8 mouse cellular contexts compared by ENCODE assay signal in the genomic region with DNA sequence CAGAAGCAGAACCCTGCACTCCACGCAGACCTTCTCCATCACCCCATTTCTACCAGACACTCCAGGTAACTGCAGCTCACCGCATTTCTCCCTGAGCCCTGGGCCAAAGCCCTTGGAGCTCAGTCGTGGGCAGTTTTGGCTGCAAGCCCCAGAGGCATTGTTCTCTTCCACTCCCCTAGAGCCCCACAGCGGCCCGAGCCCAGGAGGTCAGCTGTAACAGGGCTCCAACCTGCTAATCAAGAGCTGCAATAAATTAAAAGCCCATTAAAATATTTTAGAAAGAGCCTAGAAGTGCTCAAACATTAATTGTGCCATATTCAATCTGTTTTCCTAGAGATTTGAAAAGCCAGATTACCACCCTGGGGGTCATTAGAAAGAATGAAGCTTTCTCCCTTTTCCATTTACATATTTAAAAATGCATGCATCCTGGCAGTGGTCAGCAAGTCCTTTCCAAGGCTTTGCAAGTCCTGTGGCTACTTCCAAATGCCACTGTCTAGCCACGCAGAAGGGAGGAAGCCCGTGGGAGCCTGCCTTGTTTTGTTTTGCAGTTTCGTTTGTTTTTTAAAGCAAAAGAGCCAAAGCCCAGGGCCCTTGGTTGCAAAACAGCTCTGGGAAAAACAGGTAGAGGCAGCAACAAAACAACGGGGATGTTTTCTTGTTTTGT.
A peak's percentile ranks its signal among the peaks of the same experiment; 100 is the strongest.
DNase-seq lines count a peak whose midpoint lies in the region; ATAC-seq and TF ChIP-seq lines count a peak whose summit lies in the region.

No protein-coding gene starts in this region.

- intact Hi-C loops in gastrocnemius, adult 2 months (cut with DNase I) = no loop called here

- ATAC-seq in heart, postnatal 0 days (ENCODE audit: insufficient read depth, low read depth) = no peak
- ATAC-seq in stomach, embryonic 16.5 days (ENCODE audit: insufficient read depth, low FRiP score) = no peak

- peak overlapping the region; percentile 84 for H3K27ac ChIP-seq in gastrocnemius, adult 2 months
- peak overlapping the region; percentile 37 for H3K27ac ChIP-seq in brown adipose tissue, adult 24 weeks (replicated peaks; ENCODE audit: low read depth, low read length)
- H3K27ac ChIP-seq in heart, postnatal 0 days (ENCODE audit: low read depth) = peak overlapping the region; percentile 78
- H3K27ac ChIP-seq in limb, embryonic 10.5 days = peak overlapping the region; percentile 75
- H3K27ac ChIP-seq in stomach, embryonic 16.5 days (ENCODE audit: low read length) = peak overlapping the region; percentile 49; the same call in 1 of the 2 replicates

- H3K4me2 ChIP-seq in heart, postnatal 0 days (ENCODE audit: low read depth, low read length) = peak overlapping the region; percentile 47
- H3K4me2 ChIP-seq in stomach, embryonic 16.5 days (ENCODE audit: low read depth, low read length) = peak overlapping the region; percentile 17; the same call in 1 of the 2 replicates

- peak overlapping the region; percentile 42 for H3K9ac ChIP-seq in heart, postnatal 0 days (replicated peaks; ENCODE audit: low read depth, low read length)
- peak overlapping the region; percentile 26; the same call in 1 of the 2 replicates for H3K9ac ChIP-seq in stomach, embryonic 16.5 days (ENCODE audit: low read length)

- TF ChIP-seq EP300 in heart, postnatal 0 days (IDR thresholded peaks at IDR 0.05; ENCODE audit: low read depth) = no peak

- no peaks in the 10 kb centered on the region for H3K27me3 ChIP-seq in heart, postnatal 0 days (ENCODE audit: control insufficient read depth, insufficient read depth, low read length)
- no peaks in the 10 kb centered on the region for H3K27me3 ChIP-seq in limb, embryonic 10.5 days (ENCODE audit: low read depth, poor library complexity, severe bottlenecking)
- H3K27me3 ChIP-seq in stomach, embryonic 16.5 days (ENCODE audit: control insufficient read depth, insufficient read depth, low read length) = no peaks in the 10 kb centered on the region

- peaks cover 21% of the 10 kb centered on the region for H3K4me1 ChIP-seq in brown adipose tissue, adult 24 weeks (ENCODE audit: control insufficient read depth, insufficient read depth, insufficient read length, low read length)
- H3K4me1 ChIP-seq in heart, postnatal 0 days (ENCODE audit: control insufficient read depth, insufficient read depth) = peaks cover 24% of the 10 kb centered on the region
- H3K4me1 ChIP-seq in limb, embryonic 10.5 days = peaks cover 55% of the 10 kb centered on the region
- peaks cover 18% of the 10 kb centered on the region for H3K4me1 ChIP-seq in stomach, embryonic 16.5 days (ENCODE audit: control insufficient read depth, insufficient read depth, low read length)

- DNase-seq in gastrocnemius, adult 2 months = peak; percentile 52
- no peak for DNase-seq in gastrocnemius, adult 8-10 months (ENCODE audit: low spot score in 2 of 2)
- DNase-seq in heart, postnatal 0 days (ENCODE audit: low spot score) = no peak
- DNase-seq in limb, embryonic 10.5 days (ENCODE audit: low spot score) = peak; percentile 47
- DNase-seq in thymus, postnatal 14 days = no peak
- no peak for DNase-seq in T-cell, adult 2 months (ENCODE audit: low spot score)

- TF ChIP-seq CTCF in gastrocnemius, adult 2 months (IDR thresholded peaks at IDR 0.05) = no peak
- TF ChIP-seq CTCF in heart, postnatal 0 days (IDR thresholded peaks at IDR 0.05; ENCODE audit: low read depth) = no peak

- 32% methylated on average over 9 of the region's 9 CpGs for WGBS in heart, postnatal 0 days
- 19% methylated on average over 9 of the region's 9 CpGs for WGBS in limb, embryonic 10.5 days
- 45% methylated on average over 9 of the region's 9 CpGs for WGBS in stomach, embryonic 16.5 days

- no peaks in the 10 kb centered on the region for H3K9me3 ChIP-seq in heart, postnatal 0 days (replicated peaks; ENCODE audit: control insufficient read depth, low read length)
- H3K9me3 ChIP-seq in limb, embryonic 10.5 days (replicated peaks) = no peaks in the 10 kb centered on the region
- H3K9me3 ChIP-seq in stomach, embryonic 16.5 days (replicated peaks; ENCODE audit: control insufficient read depth, low read length) = no peaks in the 10 kb centered on the region

- peak overlapping the region; percentile 56 for H3K4me3 ChIP-seq in gastrocnemius, adult 2 months
- H3K4me3 ChIP-seq in brown adipose tissue, adult 24 weeks (ENCODE audit: insufficient read depth, low read depth, low read length) = peak overlapping the region; percentile 16
- H3K4me3 ChIP-seq in heart, postnatal 0 days (ENCODE audit: low read depth, low read length) = no peak overlapping the region
- H3K4me3 ChIP-seq in limb, embryonic 10.5 days = no peak overlapping the region
- H3K4me3 ChIP-seq in stomach, embryonic 16.5 days (replicated peaks; ENCODE audit: low read length) = no peak overlapping the region

- H3K36me3 ChIP-seq in heart, postnatal 0 days (replicated peaks; ENCODE audit: control insufficient read depth, insufficient read depth, low read length) = 0 out of 2 replicates have a peak, but pooled peaks cover 5% of the 10 kb centered on the region
- H3K36me3 ChIP-seq in limb, embryonic 10.5 days = peaks cover 5% of the 10 kb centered on the region; the same call in 1 of the 2 replicates
- 0 out of 2 replicates have a peak, but pooled peaks cover 6% of the 10 kb centered on the region for H3K36me3 ChIP-seq in stomach, embryonic 16.5 days (ENCODE audit: control insufficient read depth, insufficient read depth, low read length)

Comparison
In these comparisons a context has a peak if more than half of its experiments do, and no peak if none do; other contexts are left out.
1. DNase-seq: peak in gastrocnemius, adult 2 months (single experiment) and limb, embryonic 10.5 days (single experiment); none in gastrocnemius, adult 8-10 months (0 of 2), heart, postnatal 0 days (single experiment), thymus, postnatal 14 days (single experiment) and T-cell, adult 2 months (single experiment).
2. H3K4me3 ChIP-seq: peak in gastrocnemius, adult 2 months (single experiment) and brown adipose tissue, adult 24 weeks (single experiment); none in heart, postnatal 0 days (single experiment), limb, embryonic 10.5 days (single experiment) and stomach, embryonic 16.5 days (single experiment).
3. Peak in every context shown above with its lines, with median percentiles within 50 percentile points of each other: H3K27ac ChIP-seq.